Mouse (Mus musculus) olfactory bulb, adult 2 months (tissue): ENCODE measurements around the gene Tent4b.

Experiments
- CTCF ChIP-seq: fragments of 200-500 bp; IDR thresholded peaks from 2 replicates; pipeline ENCODE4 v1.5.1; 2012; ENCODE audit warnings: low read depth, mild to moderate bottlenecking, low read length, moderate library complexity; ENCODE audit not compliant: insufficient read depth
- POLR2A ChIP-seq: fragments of 200-500 bp; IDR thresholded peaks from 2 replicates; pipeline ENCODE4 v1.6.1; 2012; ENCODE audit warnings: mild to moderate bottlenecking, low read depth, low read length, moderate library complexity; ENCODE audit not compliant: insufficient read depth

GRCm38 (mm10) chr8:88283243-88284115 is 84.5 kb downstream of the Tent4b start:
- no peak for TF ChIP-seq CTCF
- TF ChIP-seq POLR2A: no peak
